Mouse (Mus musculus) right cerebral cortex, postnatal 14 days (tissue): Measurements from ENCODE around the gene Mia2.
A peak's percentile ranks its signal among the peaks of the same experiment; 100 is the strongest.
"Not testable (repeated sequence)": the region's sequence is repeated elsewhere in the genome, so short reads cannot be mapped to it uniquely, and the experiment has no call there.

Experiments
- DNase-seq: peaks from one replicate; pipeline ENCODE4 v3.0.0; 2022

Mia2 gene

GRCm38 (mm10) chr12:59169935-59170334, 74.3 kb downstream of the Mia2 start:
- no peak for DNase-seq

DNA sequence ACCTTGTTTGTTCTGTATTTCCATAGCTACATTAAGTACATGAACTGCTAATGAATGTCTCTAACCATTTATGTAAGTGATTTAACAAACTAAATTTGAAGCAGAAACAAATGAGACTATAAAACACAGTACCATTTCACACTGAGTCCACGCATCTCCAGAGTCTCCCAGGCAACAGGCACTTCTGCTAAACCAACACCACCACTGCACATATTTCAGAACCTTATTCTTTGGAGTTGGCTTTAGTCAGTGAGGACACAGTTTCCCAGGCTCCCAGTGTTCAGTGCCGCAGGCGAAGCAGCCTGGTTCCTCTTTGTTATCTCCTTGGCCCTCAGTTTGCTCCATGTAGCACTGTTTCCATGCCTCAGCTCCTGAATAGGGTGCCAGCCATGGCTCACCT, 82.2 kb downstream of the Mia2 start:
- DNase-seq, result no peak

GRCm38 (mm10) chr12:59188086-59188682, 92.6 kb downstream of the Mia2 start:
- no peak for DNase-seq

DNA sequence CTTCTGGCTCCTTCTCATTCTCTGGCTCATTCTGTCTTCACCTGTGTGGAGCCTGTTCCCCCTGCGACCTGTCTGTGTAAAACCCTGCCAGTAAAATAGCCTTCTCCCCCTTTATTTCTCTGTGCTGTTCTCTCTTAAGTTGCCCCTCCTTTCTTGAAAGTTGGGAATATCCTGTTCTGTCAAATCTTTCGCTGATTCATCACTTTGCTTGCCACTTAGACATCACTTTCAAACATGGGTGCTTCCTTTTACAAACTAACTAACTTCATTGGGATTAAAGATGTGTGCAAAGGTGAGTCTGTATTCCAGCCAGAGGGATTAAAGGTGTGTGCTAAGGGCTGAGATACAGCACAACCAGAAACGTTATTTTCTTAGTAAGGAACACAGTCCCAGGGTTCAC, 98.0 kb downstream of the Mia2 start:
- DNase-seq, result no peak

GRCm38 (mm10) chr12:59194341-59195003, 98.9 kb downstream of the Mia2 start:
- no peak for DNase-seq

GRCm38 (mm10) chr12:59195065-59195464, 99.5 kb downstream of the Mia2 start:
- no peak for DNase-seq

- no peak for DNase-seq
Observed at GRCm38 (mm10) chr12:59195941-59196340, 100.3 kb downstream of the Mia2 start.

DNA sequence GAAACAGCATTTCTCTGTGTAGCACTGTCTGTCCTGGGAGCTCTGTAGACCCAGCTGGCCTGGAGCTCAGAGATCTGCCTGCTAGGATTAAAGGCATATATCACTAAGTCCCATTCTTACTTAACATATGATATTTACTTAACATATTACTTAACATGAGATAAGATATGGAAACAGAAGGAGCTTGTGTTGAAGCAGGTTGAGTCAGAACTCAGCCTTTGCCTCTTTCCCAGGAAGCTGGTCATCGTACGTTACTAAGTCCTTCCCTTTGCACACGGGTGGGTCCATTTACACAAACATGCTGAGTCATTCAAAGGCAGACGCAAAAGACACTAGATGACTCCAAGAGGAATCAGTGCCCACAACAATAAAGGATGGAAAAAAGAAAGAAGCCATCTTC, 103.2 kb downstream of the Mia2 start:
- no peak for DNase-seq

DNA sequence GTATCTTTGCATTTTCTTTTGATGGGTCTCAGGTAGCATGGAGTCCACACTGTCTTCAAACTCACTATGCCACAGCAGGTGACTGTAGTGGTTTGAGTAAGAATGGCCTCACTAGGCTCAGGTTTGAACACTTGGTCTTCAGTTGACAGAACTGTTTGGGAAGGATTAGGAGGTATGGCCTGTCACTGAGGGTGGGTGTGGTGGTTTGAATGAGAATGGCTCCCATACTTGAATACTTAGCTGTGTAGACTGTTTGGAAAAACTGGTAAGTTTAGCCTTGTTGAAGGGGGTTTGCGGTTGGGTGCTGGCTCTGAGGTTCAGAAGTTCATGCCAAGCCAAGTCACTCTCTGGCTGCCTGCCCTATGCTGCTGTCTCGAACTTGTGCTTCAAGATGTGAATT, 103.8 kb downstream of the Mia2 start:
- DNase-seq, result no peak

DNA sequence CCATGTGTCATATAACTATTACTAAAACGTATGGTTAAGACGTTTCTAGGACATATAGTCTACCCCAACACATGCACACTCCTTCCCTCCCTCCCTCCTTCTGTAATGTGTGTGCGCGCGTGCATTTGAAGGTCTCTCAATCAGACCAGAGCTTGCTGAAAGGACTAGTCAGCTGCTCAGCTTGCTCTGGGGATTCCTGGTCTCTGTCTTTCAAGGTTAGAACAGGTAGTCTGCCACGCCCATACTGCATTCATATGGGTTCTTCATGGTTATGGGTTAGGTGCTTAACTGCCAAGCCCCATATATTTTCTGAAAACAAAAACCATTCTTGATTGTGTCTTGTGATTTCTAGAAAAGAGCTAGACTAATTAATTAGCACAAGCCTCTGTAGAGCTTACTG, 110.0 kb downstream of the Mia2 start:
- DNase-seq, result no peak

DNA sequence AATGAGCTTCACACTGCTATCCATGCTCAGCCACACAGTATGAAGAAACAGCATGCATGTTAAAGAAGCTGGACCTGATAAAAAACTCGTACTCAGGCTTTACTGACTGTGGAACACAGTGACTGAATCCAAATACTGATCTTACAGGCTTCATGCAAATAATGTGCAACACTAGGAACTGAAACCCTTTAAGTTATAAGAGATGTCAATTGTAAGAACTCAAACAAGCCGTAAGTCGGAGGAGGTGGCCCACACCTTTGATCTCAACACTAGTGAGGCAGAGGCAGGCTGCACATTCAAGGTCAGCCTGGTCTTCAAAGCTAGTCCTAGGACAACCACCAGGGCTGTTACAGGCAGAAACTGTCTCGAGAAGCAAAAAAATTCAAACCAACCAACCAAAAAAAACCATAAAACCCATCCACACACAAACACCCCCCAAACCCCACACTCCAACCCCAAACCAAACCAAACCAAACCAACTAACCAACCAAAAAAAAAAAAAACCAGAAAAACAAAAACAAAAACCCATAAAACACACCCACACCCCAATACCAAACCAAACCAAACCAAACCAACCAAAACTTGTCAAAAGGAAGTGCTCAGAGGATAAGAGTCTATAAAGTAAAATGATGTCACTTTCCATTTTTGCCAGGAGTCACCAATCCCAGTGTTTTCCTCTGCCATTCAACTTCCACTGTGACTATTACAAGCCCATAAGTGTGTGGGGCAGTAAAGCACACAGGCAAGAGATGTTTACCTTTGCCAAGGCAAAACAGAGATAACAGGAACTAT, 110.8 kb downstream of the Mia2 start:
- no peak for DNase-seq

DNA sequence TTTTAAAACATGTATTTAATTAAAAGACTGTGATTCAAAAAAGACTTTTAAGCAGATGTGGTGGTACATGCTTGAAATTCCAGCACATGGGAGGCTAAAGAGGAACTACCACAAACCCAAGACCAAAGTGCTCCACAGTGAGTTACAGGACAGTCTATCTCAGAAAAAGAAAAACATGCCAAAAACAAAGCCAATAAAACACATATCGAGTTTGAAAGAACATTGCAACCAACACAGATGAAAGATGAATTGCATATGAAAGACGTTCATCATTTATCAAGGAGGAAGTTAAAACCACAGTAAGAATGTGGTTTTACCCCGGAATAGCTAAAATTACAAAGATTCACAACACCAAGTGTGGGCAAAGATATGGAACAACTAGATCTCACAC, 111.4 kb downstream of the Mia2 start:
- DNase-seq, result no peak

GRCm38 (mm10) chr12:59207814-59208213, 112.2 kb downstream of the Mia2 start:
- DNase-seq, result no peak

DNA sequence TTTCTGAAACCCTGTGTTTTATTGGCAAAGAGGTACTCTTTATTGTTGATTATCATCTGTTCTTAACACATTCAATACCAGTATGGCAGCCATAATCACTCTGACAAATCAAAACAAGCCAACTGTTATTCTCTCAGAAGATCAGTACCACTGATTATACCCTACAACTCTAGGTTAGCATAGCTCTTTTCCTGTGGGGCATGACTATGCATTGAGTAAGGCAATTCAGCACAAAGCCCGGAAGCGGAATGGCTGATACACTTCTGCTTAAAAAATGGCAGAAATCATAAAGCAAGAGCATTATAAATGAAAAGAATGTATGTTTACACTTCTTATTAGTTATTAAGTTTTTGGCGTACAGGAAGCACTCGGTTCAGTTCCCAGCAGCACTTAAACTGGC, 120.6 kb downstream of the Mia2 start:
- DNase-seq, result no peak

GRCm38 (mm10) chr12:59216676-59217266, 121.2 kb downstream of the Mia2 start:
- no peak for DNase-seq

DNA sequence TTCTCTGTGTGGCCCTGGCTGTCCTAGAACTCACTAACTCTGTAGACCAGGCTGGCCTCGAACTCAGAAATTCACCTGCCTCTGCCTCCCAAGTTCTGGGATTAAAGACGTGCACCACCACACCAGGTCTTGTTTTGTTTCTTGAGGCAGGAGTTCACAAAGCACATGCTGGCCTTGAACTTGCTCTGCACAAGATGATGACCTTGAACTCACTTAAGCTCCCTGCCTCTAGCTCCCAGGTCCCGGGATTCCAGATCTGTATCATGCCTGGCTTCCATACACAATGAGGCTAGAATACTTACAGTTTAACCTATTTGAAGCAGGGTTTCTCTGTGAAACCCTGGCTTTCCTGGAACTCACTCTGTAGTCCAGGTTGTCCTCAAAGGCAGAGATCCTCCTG, 121.7 kb downstream of the Mia2 start:
- no peak for DNase-seq

DNA sequence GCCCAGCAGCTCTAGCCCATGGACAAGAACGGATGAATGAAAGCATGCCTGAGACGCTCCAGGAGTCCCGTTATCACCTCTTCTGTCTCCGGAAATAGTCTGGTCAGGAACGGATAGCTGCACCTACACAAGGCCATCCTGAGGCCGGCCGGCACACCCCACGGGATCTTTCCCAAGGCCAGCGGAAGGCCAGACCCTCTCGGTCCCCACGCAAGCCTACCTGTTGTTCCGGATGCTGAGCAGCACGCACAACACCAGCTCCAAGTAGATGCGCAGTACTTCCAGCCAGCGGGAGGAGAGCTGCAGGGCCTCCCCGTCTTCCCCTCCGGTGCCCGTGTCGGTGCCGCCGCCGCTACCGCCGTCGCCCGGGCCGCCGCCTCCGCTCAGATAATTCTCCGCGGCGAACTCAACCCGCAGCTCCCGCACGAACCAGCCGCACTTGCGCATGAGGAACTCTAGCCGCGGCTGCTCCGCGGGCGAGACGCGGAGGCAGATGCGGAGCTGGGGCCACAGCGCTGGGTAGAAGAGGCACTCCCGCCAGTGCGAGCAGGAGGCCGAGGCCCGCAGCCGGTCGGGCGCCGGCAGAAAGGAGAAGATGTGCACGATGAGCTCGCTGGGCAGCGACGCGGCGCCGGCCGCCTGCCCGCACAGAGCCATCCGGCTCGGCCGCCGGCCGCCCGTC, 123.2 kb downstream of the Mia2 start:
- DNase-seq, result peak; percentile 59

GRCm38 (mm10) chr12:59219325-59220225, 124.0 kb downstream of the Mia2 start, which contains the start of gene Fbxo33:
TSS of gene Fbxo33 (minus strand) at chr12:59219725.
- DNase-seq, result peak; percentile 97

DNA sequence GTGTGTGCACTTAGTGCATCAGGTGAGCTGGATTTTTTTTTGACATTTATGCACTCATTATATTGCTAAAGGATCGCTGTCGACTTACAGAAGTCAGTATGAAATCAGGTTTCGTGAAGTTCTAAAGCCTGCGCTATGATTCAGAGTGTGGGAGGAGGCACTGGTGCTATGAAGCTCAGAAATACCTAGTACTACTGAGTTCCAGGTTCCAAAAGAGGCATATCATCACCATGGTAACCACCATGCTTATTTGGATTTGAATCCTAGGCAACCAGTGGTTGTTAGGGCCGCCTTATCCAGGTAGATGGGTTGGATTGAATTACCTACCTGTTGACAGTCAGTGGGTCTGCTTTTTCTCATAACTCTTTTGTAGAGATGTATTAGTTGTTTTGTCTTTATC, 132.8 kb downstream of the Mia2 start:
- no peak for DNase-seq

DNA sequence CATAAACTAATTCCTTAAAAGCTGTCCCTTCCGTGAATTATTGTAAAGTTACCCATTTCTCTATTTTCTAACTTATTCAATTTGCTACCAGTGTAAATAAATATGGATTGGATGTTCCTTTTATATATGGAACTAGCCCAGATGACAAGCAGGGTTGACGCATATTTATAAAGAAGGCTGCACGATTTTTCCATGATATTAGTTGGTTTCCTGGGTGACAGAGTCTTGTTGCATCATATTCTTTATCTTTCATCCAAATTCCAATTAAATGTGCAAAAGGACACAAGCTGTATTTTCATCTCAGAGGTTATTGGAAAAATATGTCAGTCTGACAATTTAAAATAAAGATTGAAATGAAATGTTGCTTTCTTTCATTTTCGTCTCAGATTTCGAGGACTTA, 142.8 kb downstream of the Mia2 start:
- DNase-seq, result no peak

DNA sequence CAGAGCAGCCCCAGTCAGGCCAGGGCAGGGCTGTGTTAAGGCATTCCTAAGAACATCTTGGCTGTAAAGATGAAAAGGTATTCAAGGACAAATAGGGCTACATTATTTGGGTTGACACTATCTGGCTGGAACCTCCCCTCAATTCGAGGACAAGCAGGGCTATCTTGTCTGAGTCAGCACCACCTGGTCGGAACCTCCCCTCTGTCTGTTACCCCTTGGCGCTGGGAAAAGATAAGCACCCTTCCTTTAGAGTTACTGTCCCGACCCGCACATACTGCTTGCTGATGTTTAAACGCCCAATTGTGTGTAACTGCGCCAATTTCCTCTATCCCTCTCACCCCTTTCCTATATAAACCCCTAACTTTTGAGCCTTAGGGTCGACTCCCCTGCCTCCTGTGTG, 145.4 kb downstream of the Mia2 start:
- DNase-seq, result not testable (repeated sequence)
